Mouse (Mus musculus): ENCODE data around the gene Cyp4b1.
"Not testable (repeated sequence)": the region's sequence is repeated elsewhere in the genome, so short reads cannot be mapped to it uniquely, and the experiment has no call there.

Gene Cyp4b1

DNA sequence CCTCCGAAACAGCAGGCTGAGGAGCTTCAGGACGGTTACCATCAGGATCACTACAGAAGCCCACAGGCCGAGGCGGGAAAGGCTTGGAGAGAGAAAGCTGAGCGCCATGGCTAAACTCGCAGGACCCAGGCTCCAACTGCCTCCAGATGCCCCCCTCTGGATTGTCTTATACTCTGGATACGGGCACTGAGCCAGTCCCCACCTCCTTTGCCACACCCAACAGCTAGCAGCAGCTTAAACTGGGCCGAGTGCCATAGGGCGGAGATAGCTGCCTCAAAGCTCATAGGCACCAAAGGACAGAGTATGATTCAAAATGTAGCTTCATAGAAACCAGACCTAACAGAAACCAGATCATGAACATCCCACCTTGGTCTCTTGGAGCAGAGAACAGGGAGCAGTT, at the start of gene Cyp4b1:
Gene Cyp4b1, minus strand, starts transcription at position 144 of the 400 bp plus-strand sequence.
- DNase-seq (ENCODE audit: low read depth, low spot score), result no peak

DNA sequence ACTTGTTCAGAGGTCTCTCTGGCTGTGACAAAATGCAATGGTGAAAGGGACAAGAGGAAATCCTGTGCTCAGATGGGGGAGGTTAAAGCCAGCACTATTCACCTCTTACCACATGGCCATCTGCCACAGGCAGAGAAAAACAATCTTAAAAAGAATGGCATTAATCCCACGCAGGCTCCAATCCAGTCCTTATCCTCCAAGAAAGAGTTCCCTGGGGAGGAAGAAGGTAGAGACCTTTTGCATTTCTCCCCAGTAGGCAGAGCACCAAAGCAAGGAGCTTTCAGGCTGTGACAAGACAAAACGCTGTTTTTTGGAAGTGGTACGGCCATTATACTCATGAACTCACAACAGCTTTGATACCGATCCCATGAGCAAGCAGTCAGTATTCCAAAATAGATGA, 38.8 kb upstream of the Cyp4b1 start:
- no peak for DNase-seq (ENCODE audit: low read depth, low spot score)

DNA sequence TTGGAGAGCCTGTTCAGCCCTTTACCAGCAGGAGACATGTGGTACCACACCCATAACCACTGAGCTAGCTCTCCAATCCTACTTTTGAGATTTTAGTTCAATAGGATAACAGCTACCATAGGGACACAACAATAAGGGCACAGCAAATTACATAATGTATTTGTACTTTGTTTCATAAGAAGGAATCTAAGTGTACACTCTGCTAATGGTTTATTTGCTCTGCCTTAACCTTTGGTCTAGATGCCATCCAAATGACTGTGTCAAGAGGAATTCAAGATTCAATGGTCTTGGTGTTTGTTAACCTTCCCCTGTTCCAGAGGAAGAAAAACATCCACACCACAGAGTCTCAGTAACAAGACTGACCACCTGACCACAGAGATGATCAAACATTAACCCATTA, 11.7 kb upstream of the Cyp4b1 start:
- no peak for DNase-seq (ENCODE audit: low read depth, low spot score)

DNA sequence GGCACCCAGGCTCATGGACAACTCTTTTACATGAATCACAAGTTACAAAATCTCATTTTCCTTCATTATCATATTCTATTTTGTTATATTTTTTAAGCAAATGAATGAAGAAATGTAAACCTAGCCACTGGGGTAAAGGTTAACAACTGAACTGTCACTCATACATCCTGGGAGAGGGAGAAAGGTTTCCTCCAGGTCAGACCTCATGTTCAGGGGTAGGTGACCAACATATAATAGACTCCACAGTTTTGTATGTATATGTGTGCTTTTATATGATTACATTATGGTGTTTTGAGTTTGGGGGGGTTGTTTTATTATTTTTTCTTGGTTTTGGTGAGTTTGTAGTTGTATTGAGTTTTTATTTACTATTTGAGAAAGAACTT, 10.3 kb upstream of the Cyp4b1 start:
- no peak for DNase-seq (ENCODE audit: low read depth, low spot score)

DNA sequence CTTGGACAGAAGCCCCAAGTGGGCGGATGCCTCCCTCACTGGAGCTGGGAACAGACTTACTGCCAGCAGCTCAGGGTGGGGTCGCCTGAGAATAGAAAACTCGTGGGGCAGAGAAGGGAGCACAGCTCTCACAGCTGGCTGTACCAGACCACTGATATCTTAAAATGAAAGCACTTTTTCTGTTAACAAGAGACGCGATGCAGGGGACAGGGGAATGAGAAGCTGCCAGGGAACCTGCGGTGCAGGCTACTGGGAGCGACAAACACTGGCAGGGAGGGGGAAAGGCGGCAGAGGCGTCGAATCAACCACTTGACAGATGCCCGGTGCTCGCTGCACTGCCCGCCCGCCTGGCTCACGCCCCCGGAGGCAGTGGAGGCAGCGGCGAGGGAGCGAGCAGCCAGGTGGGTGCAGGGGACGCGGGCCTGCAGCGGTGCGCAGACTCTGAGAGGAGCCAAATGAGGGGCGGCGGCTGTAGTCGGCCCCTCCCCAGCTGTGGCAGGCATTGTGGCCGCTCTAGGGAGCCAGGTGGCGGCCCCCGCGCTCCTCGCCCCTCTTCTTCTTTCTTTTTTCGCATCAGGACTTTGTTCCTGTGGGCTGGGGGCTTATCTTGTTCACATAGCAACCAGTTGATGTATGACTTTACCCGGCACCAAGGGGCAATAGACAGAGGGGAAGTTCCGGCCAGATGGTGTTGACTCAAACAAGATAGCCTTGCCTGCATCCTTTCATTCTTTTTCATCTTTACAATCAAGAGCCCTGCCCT, 9.8 kb upstream of the Cyp4b1 start:
- peak; percentile 49 for DNase-seq (ENCODE audit: low read depth, low spot score)

DNA sequence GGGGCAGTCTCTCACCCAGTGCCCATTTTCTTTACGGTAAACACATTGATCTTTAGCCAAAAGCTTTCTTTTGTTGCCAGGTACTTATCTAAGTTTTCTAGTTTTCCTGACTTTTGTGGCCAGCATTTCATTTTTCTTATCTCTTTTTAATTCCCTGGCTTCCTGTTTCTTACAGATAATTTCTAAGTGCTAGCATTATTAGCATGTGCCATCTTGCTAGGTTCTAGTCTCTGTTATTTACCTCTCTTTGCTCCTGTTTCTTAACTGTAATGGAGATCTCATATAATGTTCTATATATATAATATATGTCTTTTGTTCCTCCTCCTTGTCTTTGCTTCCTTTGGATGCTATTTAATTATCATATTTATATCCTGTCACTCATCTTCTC, 9.0 kb upstream of the Cyp4b1 start:
- not testable (repeated sequence) for DNase-seq (ENCODE audit: low read depth, low spot score)

DNA sequence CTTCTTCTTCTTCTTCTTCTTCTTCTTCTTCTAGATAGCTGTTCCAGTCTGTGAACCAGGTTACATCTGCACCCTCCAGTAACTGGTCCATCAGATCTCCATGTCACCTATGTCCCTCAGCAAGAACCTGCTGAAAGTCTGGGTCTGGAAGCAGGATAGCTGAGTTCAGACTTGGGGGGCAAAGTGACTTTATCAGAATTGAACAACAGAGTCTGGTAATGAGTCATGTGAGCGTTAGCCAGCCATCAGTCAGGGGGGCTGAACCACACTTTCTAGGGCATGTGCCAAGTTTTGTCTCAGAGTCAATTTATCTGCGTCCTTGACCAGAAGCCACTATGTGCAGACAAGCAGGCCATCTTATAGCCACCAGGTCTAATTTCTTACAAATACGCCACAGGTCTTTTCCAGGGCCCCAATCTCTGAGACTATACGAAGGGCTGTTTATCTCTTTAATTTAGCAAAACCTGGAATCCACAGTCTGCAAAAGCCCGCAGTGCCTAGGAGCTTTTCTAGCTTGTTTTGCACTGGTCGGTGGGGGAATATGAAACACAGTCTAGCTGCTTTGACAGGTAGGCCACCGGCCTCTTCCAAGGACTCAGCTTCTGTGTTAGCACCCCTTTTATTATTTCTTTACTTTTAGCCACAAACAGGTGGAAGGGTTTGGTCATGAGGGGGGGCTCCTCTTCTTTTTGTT, 8.5 kb upstream of the Cyp4b1 start:
- DNase-seq (ENCODE audit: low read depth, low spot score), result not testable (repeated sequence)

DNA sequence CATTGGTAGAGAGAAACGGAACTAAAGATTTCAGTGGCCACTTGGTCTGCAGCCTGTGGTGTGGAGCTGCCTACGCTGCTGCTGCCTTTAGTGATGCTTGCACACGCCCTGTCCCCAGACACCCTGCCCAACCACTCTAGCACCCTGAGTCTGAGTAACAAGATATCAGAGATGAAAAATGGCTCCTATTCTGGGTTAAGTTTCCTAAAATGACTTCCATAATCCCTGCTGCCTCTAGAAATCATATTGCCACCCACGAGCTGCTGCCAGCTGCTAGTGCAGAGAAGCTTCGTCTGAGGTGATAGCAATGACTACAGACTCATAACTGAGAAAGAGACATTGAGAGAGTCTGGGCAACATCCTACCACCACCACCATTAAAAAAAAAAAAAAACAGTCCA, 3.3 kb upstream of the Cyp4b1 start:
- peak; percentile 83 for DNase-seq (ENCODE audit: low read depth, low spot score)

DNA sequence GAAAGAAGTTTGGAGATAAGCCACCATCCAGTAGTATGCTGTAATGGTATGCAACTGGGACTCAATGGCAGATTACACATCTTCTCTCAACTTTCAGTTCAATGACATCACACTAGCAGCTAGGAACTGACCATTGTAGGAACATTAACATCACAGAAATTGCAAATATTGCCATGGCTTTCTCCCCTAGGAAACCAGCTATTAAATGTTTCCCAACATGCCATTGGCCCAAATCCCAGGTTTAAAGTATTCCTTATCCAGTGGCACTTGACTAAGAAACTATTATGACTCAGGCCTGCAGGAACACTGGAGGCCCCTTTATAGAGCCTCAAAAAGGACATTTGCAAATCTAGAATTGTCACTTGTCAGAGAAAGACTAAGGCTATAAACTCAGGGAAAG, 1.8 kb upstream of the Cyp4b1 start:
- no peak for DNase-seq (ENCODE audit: low read depth, low spot score)

DNA sequence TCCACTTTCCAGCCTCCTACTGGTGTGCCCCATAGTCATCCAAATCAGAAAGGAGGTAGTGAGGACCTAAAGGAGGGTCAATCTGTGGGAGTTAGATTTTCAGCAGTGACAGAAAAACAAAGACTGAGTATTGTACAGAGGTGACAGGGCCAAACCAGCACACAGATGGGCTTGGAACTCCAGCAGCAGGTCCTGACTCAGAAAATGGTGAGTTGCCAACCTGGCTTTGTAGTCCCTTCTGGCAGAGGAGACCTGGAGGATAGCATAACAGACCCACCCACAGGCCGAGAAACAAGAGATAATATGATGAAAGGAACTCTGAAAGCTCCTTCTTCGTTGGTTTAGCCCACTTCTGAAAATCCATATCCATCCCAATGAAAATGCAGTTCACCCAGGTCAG, 1.2 kb upstream of the Cyp4b1 start:
- no peak for DNase-seq (ENCODE audit: low read depth, low spot score)

DNA sequence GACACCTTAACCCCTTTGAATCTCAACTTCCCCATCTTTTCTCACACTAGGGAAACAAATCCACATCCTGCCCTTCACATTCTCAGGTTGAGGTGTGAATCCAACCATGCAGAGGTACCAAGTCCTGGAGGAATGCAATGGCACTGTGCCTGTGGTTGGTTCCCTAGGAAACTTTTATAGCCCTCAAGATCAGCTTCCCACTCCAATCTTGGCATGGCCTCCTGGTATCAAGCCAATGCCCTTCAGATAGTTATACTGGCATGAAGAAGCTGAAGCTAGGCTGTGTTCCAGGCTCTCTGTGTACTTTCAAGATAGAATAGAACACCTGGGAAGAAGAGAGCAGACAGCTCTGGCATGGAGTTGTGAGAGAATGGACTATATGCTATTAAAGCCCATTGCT, 2.2 kb downstream of the Cyp4b1 start:
- DNase-seq (ENCODE audit: low read depth, low spot score), result peak; percentile 38

DNA sequence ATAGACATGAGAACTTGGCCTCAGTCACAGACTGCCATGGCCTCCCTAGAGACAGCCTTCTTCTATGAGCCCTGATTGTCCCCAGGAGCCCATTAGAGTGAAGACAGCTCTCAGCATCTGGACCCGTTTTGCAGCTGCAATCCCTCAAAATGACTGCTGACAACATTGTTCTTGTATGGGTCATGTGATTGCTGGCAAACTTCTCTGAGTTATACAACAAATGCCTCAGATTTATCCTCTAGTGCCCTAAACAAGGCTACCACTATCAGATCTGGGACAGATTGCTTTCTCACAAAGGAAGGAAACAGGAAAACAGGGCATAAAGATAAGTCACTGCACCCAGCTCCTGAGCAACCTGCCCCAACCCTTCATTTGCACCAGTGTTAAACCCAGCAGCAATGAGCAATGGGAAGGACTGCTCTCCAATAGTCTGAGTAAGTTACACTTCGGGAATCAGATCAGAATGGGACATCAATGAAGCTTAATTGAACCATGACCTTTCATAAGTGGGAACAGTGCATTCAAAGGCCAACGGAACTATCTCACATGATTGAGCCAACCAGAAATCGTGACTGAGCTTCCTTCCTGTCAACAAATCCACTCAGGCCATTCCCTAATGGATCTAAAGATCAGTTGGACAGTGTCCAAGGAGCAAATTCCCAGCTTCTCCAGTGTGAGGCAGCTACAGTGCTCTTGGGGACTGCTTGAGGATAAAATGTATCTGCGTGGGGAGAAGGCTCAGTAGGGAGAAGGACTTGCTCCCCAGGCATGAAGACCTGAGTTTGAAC, 4.4 kb downstream of the Cyp4b1 start:
- no peak for DNase-seq (ENCODE audit: low read depth, low spot score)

DNA sequence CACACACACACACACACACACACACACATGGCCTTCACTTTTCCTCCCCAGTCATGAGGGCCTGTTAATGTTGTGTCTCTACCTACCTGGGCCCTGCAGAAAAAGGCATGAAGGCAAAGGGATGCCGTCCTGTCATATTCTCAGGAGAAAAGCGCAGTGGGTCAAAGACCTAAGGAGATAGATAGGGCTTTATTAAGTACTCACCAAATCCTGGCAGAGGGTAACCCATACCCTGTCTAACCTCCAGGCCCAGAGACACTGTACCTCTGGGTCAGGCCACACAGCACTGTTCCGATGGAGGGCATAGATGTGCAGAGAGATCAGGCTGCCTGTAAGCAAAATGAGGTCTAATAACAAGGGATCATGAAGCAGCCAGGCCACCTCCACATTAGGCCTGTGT, 22.0 kb downstream of the Cyp4b1 start:
- not testable (repeated sequence) for DNase-seq (ENCODE audit: low read depth, low spot score)

DNA sequence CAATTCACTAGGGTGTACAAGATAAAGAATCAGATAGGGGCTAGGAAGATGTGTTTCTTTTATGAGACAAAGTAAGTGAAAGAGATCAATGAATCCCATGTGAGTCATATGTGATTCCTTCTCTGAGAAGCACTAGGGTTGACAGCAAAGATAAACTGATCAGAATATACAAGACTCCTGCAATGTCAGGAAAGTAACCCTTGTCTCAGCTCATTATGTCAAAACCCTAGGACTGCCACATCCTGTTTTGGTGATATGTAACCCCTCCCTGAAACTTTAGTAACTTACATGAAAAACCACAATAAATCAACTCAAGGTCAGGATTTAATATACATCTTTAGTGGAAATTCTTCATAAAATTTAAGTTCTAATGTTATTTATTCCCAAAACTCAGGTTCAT, 33.5 kb downstream of the Cyp4b1 start:
- DNase-seq (ENCODE audit: low read depth, low spot score), result no peak

DNA sequence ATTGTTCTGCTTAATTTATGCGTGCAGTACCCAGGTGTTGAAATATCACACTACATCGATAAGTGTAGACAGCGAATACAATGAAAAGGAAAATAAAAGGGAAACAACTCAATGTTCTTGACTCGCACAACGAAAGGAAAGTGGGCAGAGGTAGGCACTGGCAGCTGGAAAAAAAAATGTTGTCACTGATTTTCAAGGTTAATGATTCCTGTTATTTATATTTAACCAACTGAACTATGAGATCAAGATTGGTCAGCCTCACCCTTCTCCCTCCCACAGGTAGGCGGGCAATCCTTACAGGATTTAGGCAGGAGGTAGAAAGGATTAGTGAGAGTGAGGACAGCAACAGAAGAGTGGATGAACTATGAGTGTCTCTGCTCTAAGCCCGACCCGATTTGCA, 46.9 kb downstream of the Cyp4b1 start, which contains the start of gene Cyp4a32:
Gene Cyp4a32, plus strand, starts transcription at position 359 of the 400 bp plus-strand sequence.
- not testable (repeated sequence) for DNase-seq (ENCODE audit: low read depth, low spot score)

DNA sequence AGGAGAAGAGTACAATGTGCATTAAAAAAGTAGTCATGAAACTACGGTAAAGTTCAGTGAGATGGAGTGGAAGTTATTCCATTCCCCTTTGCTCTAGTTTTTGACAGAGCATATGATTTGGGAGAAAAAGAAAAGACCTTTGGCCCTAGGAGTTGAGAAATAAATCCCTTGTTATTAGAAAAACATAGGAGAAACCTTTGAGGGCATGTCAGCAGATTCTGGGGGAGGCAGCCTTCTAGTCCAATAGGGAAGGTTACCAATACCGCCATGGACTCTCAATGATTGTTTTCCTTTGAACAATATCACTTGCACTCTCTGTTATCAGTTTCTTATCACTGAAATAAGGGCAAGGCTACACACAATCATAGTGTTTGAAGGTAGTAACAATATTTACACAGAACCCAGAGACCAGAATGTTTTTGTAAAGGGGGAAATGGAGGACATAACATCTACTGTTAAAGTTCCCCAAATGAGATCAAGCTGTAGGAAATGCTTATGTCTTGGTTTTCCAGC, 50.6 kb downstream of the Cyp4b1 start:
- no peak for DNase-seq (ENCODE audit: low read depth, low spot score)

DNA sequence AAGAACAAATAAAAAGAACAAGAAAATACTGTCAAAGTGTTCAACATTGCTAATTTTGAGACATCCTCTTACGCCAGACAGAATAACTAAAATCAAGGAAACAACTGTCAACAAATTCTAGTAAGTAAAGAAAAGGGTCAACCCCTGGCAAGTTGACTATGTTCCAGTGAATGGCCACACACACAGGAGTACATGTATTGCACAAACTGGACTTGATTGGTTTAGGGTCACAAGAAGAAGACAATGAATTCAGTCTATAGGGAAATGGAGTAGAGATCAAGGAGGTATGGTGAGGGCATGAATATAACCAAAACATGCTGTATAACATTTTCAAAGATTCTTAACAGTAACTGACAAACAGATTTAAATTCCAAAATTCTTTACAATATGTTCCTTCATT, 51.2 kb downstream of the Cyp4b1 start:
- no peak for DNase-seq (ENCODE audit: low read depth, low spot score)

DNA sequence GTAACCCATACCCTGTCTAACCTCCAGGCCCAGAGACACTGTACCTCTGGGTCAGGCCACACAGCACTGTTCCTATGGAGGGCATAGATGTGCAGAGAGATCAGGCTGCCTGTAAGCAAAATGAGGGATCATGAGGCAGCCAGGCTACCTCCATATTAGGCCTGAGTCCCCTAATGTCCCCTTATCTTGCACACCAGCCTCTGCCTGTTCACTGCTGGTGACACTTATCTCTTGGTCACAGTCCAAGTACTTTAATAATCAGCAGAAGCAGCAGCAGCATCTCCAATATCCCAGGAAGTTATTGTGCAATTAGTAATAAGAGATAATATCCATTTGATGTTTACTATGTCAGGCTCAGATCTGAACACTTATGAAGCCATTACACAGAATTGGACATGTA, 64.5 kb downstream of the Cyp4b1 start:
- no peak for DNase-seq (ENCODE audit: low read depth, low spot score)

DNA sequence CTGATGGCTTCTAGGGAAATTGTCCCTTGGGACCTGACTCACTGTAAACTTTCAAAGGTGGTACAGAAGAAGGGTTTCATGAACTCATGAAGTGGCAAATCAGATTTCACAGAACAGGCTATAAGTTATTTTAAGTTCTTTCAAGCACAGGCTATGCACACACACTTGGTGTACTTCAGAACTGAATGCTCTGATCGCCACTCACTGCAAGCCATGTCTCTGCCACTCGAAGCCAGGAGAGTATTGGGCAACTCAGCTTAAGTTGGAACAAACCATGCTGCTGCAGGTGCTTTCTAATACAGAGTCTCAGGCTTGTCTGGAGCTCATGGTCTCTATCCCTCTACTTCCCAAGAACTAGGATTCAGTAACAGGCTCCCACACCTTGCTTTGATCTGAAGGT, 71.7 kb downstream of the Cyp4b1 start:
- no peak for DNase-seq (ENCODE audit: low read depth, low spot score)

DNA sequence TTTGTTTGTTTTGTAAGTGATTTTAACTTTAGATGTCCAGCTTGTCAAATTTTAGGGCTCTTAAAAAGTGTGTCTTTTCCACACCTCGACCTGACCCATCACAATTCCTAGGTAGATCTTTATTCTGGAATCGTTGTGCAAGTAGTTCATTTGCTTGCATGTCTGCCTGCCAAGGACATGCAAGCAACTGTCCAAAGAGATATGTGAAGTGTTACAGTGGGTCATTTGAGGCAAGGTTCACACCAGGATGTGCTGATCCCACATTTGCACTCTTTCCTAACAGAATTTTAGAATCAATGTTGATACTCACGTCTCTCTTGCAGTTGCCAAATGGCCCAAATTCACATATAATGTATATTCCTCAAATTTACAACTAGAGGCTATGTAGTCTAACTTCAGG, 72.3 kb downstream of the Cyp4b1 start:
- no peak for DNase-seq (ENCODE audit: low read depth, low spot score)

All from brain, adult 2 months (tissue).